In the genomic region with DNA sequence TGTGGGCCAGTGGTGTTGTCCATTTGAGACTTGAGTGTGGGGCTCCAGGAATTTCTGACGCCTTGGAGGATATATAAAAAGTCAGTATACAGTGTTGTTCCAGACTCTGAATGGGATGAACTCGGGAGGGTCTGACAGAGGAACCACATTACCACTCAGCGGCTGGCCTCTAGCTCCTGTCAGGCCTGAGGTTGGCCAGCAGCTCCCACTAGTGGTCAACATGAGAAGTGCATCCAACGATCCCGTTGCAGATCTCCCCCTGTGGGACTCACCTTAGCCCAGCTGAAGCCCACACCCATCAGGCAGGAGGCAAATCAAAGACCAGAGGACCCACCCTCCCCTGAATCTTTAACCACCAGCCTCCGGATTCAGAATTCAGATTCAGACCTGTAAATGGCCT, we compare ENCODE assay signal across 9 mouse cellular contexts. TPM values are rescaled to one million over a fixed set of nuclear protein-coding genes. Genes with fewer than 3 reads are reported as not detected.
A peak's percentile ranks its signal among the peaks of the same experiment; 100 is the strongest.
DNase-seq lines count a peak whose midpoint lies in the region; ATAC-seq and TF ChIP-seq lines count a peak whose summit lies in the region.
"Had no signal": no experiment of that assay in that cellular context is flagged by ENCODE, and none has a peak within 500 bp of the region (broad histone marks: within the 10 kb centered on the region; RNA-seq: fewer than 3 reads in every experiment).

No protein-coding gene starts in this region.

- peaks cover 68% of the 10 kb centered on the region for H3K27me3 ChIP-seq in heart, embryonic 15.5 days
- peaks cover 40% of the 10 kb centered on the region for H3K27me3 ChIP-seq in liver, embryonic 14.5 days (ENCODE audit: control insufficient read depth, insufficient read depth, low read length)
- peaks cover 46% of the 10 kb centered on the region for H3K27me3 ChIP-seq in neural tube, embryonic 14.5 days (ENCODE audit: control insufficient read depth, insufficient read depth, low read length)

- no peak for TF ChIP-seq POLR2A in bone marrow macrophage, adult 2 months (IDR thresholded peaks at IDR 0.05; ENCODE audit: borderline replicate concordance, low read depth, low read length)
- no peak for TF ChIP-seq POLR2A in embryonic fibroblast, embryonic 13.5 days (IDR thresholded peaks at IDR 0.05; ENCODE audit: low read depth, low read length)

- H3K4me2 ChIP-seq in heart, embryonic 15.5 days = no peak overlapping the region
- H3K4me2 ChIP-seq in liver, embryonic 14.5 days (ENCODE audit: low read depth) = no peak overlapping the region
- no peak overlapping the region for H3K4me2 ChIP-seq in neural tube, embryonic 14.5 days (ENCODE audit: low read depth, low read length)
- H3K4me2 ChIP-seq: embryonic facial prominence, embryonic 13.5 days had no signal

- H3K4me1 ChIP-seq in bone marrow macrophage, adult 2 months (ENCODE audit: control insufficient read depth, insufficient read depth, low read length) = no peaks in the 10 kb centered on the region
- 0 out of 2 replicates have a peak, but pooled peaks cover 2% of the 10 kb centered on the region for H3K4me1 ChIP-seq in embryonic fibroblast, embryonic 13.5 days (ENCODE audit: control insufficient read depth, insufficient read depth, low read length)
- peaks cover 18% of the 10 kb centered on the region for H3K4me1 ChIP-seq in heart, embryonic 15.5 days (replicated peaks)
- no peaks in the 10 kb centered on the region; a peak in 1 of 4 replicates for H3K4me1 ChIP-seq in liver, embryonic 14.5 days (replicated peaks; ENCODE audit: control insufficient read depth in 2 of 2, insufficient read depth in 2 of 2, low read length in 1 of 2)
- H3K4me1 ChIP-seq in neural tube, embryonic 14.5 days (ENCODE audit: control insufficient read depth, insufficient read depth, low read length) = peaks cover 6% of the 10 kb centered on the region; the same call in 1 of the 2 replicates

- H3K9ac ChIP-seq in heart, embryonic 15.5 days = no peak overlapping the region
- H3K9ac ChIP-seq in liver, embryonic 14.5 days (replicated peaks) = no peak overlapping the region
- no peak overlapping the region for H3K9ac ChIP-seq in neural tube, embryonic 14.5 days (replicated peaks; ENCODE audit: low read depth, low read length)
- H3K9ac ChIP-seq: embryonic facial prominence, embryonic 13.5 days had no signal

- TF ChIP-seq EP300 in liver, embryonic 14.5 days (IDR thresholded peaks at IDR 0.05; ENCODE audit: low read depth) = no peak

- TF ChIP-seq CTCF in bone marrow macrophage, adult 2 months (IDR thresholded peaks at IDR 0.05; ENCODE audit: low read depth, low read length) = peak; percentile 98
- peak; percentile 95 for TF ChIP-seq CTCF in embryonic fibroblast, embryonic 13.5 days (IDR thresholded peaks at IDR 0.05; ENCODE audit: borderline replicate concordance, insufficient read depth, low read length)
- peak; percentile 96 for TF ChIP-seq CTCF in liver, embryonic 14.5 days (IDR thresholded peaks at IDR 0.05; ENCODE audit: low read depth)

- H3K9me3 ChIP-seq in heart, embryonic 15.5 days (replicated peaks) = no peaks in the 10 kb centered on the region
- no peaks in the 10 kb centered on the region for H3K9me3 ChIP-seq in liver, embryonic 14.5 days (ENCODE audit: control insufficient read depth, low read length)
- H3K9me3 ChIP-seq in neural tube, embryonic 14.5 days (ENCODE audit: control insufficient read depth, low read length) = no peaks in the 10 kb centered on the region
- H3K9me3 ChIP-seq: embryonic facial prominence, embryonic 13.5 days had no signal

- H3K36me3 ChIP-seq in heart, embryonic 15.5 days = no peaks in the 10 kb centered on the region
- H3K36me3 ChIP-seq in liver, embryonic 14.5 days (replicated peaks; ENCODE audit: control insufficient read depth, insufficient read depth, low read depth) = no peaks in the 10 kb centered on the region
- no peaks in the 10 kb centered on the region for H3K36me3 ChIP-seq in neural tube, embryonic 14.5 days (ENCODE audit: control insufficient read depth, insufficient read depth, low read length)
- H3K36me3 ChIP-seq: embryonic facial prominence, embryonic 13.5 days had no signal

- H3K27ac ChIP-seq in bone marrow macrophage, adult 2 months (ENCODE audit: insufficient read depth, low read depth, low read length) = no peak overlapping the region
- H3K27ac ChIP-seq in embryonic fibroblast, embryonic 13.5 days (ENCODE audit: insufficient read depth, low read length) = no peak overlapping the region
- H3K27ac ChIP-seq in heart, embryonic 15.5 days = no peak overlapping the region
- H3K27ac ChIP-seq in liver, embryonic 14.5 days = no peak overlapping the region
- no peak overlapping the region for H3K27ac ChIP-seq in neural tube, embryonic 14.5 days (ENCODE audit: low read depth, low read length)
- H3K27ac ChIP-seq: embryonic facial prominence, embryonic 13.5 days had no signal

- peak; percentile 51 for ATAC-seq in CD4-positive, CD25-positive, alpha-beta regulatory T cell, adult 4 months
- ATAC-seq in heart, embryonic 15.5 days (replicated peaks; ENCODE audit: insufficient number of reproducible peaks, insufficient read depth, low FRiP score, low read depth) = peak; percentile 45; the same call in 1 of the 2 replicates
- no peak for ATAC-seq in liver, embryonic 14.5 days (ENCODE audit: insufficient read depth)
- peak; percentile 29; the same call in 1 of the 2 replicates for ATAC-seq in neural tube, embryonic 14.5 days (ENCODE audit: low read depth)

- under 1% methylated on average over 6 of the region's 6 CpGs for WGBS in heart, embryonic 15.5 days
- WGBS in liver, embryonic 14.5 days (ENCODE audit: insufficient replicate concordance) = under 1% methylated on average over 6 of the region's 6 CpGs
- WGBS in neural tube, embryonic 14.5 days = 0% methylated on average over 6 of the region's 6 CpGs

- peak; percentile 87 for DNase-seq in kidney, postnatal 10 days
- peak; percentile 17 to 26 (median 19) for DNase-seq in liver, embryonic 14.5 days (ENCODE audit: low read depth in 3 of 3, low spot score in 3 of 3)
- peak; percentile 86 for DNase-seq in testis, postnatal 10 days (ENCODE audit: low spot score)

- H3K4me3 ChIP-seq in bone marrow macrophage, adult 2 months (ENCODE audit: insufficient read depth, low read length) = no peak overlapping the region
- no peak overlapping the region for H3K4me3 ChIP-seq in embryonic fibroblast, embryonic 13.5 days (ENCODE audit: insufficient read depth, low read length)
- H3K4me3 ChIP-seq in heart, embryonic 15.5 days = no peak overlapping the region
- no peak overlapping the region for H3K4me3 ChIP-seq in liver, embryonic 14.5 days (ENCODE audit: insufficient read depth in 1 of 2, low read depth in 2 of 2, low read length in 2 of 2)
- no peak overlapping the region for H3K4me3 ChIP-seq in neural tube, embryonic 14.5 days (ENCODE audit: low read depth, low read length)
- H3K4me3 ChIP-seq: embryonic facial prominence, embryonic 13.5 days had no signal

RNA-seq across cellular contexts. Expression of a gene that starts 1.9 kb away (rescaled TPM):
- polyA plus RNA-seq in CD4-positive, CD25-positive, alpha-beta regulatory T cell, adult 4 months (2017; shearing (Covaris generic)) = not detected
- polyA plus RNA-seq in bone marrow macrophage, adult 2 months (2012; ENCODE audit: insufficient read depth, insufficient read length, missing spikeins) = not detected in 2 replicates
- not detected in 2 replicates for polyA plus RNA-seq in embryonic fibroblast, embryonic 13.5 days (2011; ENCODE audit: insufficient read length, low read depth, missing spikeins)
- 7.0 and 9.0 TPM in 2 replicates for polyA plus RNA-seq in heart, embryonic 15.5 days (2015; fragmentation: Nextera tagmentation; extraction: Ambion mirVana)
- 0.02 and 0.04 TPM in 2 replicates for polyA plus RNA-seq in liver, embryonic 14.5 days (2012; rRNA removed)
- 0.04 TPM in 1 of 2 replicates, not detected in the other for polyA plus RNA-seq in liver, embryonic 14.5 days (2014; fragmentation: Nextera tagmentation; extraction: Ambion mirVana)
- polyA plus RNA-seq in neural tube, embryonic 14.5 days (2014; fragmentation: Nextera tagmentation; extraction: Ambion mirVana) = 0.27 and 0.28 TPM in 2 replicates

Comparison
In these comparisons a context has a peak if more than half of its experiments do, and no peak if none do; other contexts are left out.
1. DNase-seq: peak in every context shown above with its lines; median percentile 87 in kidney, postnatal 10 days; 86 in testis, postnatal 10 days; 19 in liver, embryonic 14.5 days.